Mouse (Mus musculus): ENCODE data around the gene Bcl11b. TPM values are rescaled to one million over a fixed set of nuclear protein-coding genes. Genes with fewer than 3 reads are reported as not detected.

The Bcl11b gene
- total RNA-seq, 1 experiment from 2014 or later = 7.3 TPM

- no peak for ATAC-seq (ENCODE audit: extremely low read depth, insufficient number of reproducible peaks, low FRiP score, poor library complexity, severe bottlenecking)
Observed at GRCm38 (mm10) chr12:107950667-107951179, 52.7 kb downstream of the Bcl11b start.

DNA sequence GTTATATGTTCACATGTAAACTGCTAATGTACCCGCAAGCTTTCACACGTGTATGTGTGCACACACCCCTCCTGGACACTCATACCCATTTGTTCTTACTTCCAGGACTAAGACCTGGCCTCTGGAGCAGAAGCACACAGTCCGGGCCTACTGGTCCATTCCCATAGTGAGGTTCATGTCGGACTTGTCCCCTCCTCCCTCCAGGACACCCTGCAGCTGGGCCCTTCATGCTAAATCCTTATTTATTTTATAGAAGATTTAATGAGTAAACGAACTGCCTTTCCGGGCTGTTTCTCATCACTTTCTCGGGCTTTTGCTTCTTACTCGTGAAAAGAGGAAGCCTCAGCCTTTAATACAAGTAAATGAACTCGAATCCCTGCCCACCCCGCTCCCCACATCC lies 54.0 kb downstream of the Bcl11b start:
- ATAC-seq (ENCODE audit: extremely low read depth, insufficient number of reproducible peaks, low FRiP score, poor library complexity, severe bottlenecking) = no peak

- no peak for ATAC-seq (ENCODE audit: extremely low read depth, insufficient number of reproducible peaks, low FRiP score, poor library complexity, severe bottlenecking)
Observed at GRCm38 (mm10) chr12:107942100-107942499, 61.3 kb downstream of the Bcl11b start.

- no peak for ATAC-seq (ENCODE audit: extremely low read depth, insufficient number of reproducible peaks, low FRiP score, poor library complexity, severe bottlenecking)
Observed at GRCm38 (mm10) chr12:107940774-107941173, 62.6 kb downstream of the Bcl11b start.

DNA sequence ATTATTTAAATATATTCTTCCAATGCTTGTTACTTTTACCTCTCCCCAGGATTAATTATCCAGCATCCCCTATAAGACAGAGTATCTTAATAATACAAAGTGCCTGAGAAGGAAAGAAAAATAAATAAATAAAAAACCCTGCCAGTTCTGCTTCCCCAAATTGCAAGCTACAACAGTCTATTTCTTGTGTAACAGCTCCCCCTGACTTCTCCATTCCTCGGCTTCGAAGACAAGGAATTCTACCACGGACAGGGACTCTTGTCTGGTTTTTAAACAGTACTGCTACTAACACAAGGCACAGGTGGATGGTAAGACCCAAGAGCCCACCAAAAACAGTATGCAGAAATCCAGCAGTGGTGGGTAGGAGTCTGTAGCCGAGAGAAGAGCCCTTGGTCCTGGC lies 64.2 kb downstream of the Bcl11b start:
- no peak for ATAC-seq (ENCODE audit: extremely low read depth, insufficient number of reproducible peaks, low FRiP score, poor library complexity, severe bottlenecking)

DNA sequence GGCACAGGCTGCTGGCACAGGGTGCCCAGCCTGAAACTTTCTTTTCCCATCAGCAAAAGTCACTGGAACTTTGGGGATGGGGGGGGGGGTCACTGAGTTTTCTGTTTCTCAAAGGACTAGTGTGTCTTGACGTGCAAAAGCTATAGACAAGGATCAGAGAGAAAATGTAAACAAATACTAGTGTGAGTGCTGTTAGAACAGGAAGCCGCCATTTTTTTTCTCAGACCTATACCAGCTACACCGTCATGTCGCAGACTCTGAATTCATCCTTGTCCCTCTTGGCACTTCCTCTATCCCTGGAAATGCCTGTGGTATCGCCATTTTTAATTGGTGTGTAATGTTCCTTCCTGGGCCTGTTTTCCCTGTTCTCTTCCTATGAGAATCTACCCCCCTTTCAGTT lies 66.4 kb downstream of the Bcl11b start:
- ATAC-seq (ENCODE audit: extremely low read depth, insufficient number of reproducible peaks, low FRiP score, poor library complexity, severe bottlenecking) = no peak

- ATAC-seq (ENCODE audit: extremely low read depth, insufficient number of reproducible peaks, low FRiP score, poor library complexity, severe bottlenecking) = no peak
Observed at GRCm38 (mm10) chr12:107936406-107936805, 67.0 kb downstream of the Bcl11b start.

DNA sequence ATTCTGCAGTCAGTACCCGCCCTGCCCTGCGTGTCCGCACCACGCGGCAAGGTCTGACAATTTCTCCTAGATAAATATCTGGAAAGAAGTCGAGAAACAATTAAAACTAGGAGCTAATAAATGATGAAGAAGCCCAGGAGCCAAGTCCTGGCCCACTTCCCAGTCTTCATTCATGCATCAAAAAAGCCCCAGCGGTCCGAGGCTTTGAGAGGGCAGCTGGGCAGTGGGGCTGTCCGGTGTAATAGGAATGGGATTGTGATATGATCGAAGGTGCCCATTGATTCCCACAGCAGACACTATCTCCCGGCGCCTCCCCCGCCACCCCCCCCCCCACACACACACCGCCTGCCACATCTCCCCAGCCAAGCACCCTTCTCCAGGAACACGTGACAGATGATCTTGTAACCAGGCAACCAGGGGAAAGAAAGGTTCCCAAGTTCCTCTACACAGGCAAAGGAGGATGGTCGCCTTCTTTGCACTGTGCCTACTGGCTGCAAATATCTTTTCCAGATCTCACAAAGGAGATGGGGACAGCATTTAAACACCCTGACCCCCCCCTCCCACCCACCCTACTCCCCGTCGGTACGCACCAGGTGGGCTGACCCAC lies 68.5 kb downstream of the Bcl11b start:
- ATAC-seq (ENCODE audit: extremely low read depth, insufficient number of reproducible peaks, low FRiP score, poor library complexity, severe bottlenecking) = no peak

- no peak for ATAC-seq (ENCODE audit: extremely low read depth, insufficient number of reproducible peaks, low FRiP score, poor library complexity, severe bottlenecking)
Observed at GRCm38 (mm10) chr12:107932140-107932539, 71.3 kb downstream of the Bcl11b start.

- no peak for ATAC-seq (ENCODE audit: extremely low read depth, insufficient number of reproducible peaks, low FRiP score, poor library complexity, severe bottlenecking)
Observed at GRCm38 (mm10) chr12:107931476-107931875, 71.9 kb downstream of the Bcl11b start.

DNA sequence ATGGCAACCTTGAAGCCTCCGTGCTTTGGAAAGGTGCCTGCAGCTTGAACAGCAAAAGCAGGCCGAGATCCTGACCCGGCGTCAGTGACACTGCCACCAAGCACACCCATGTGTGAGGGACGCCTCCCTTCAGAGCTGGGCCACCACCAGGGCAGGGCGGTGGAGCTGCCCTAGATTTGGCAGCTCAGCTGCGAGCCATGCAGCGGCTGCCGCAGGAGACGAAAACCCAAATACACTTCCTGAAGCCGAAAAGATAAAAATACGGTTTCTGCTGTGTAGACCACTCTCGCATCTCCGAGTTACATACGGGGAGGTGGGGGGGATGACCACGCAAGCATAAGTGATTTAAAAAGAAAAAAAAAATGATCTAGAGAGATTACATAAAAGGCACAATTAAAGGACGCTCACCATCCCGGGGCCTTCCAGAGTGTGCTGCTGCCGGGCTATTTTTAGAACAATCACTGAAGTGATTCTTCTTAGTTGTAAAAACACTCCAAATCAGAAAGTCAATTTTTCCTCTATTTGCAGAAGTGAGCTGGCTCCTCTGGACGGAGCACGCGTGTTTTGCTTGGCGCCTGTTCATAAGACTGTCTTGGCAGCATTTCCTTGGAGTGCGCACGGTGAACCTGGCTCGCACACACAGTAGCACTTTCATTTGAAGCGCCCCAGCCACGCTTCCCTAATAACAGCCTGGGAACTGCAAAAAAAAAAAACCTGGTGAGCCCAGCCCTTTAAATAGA lies 72.6 kb downstream of the Bcl11b start:
- ATAC-seq (ENCODE audit: extremely low read depth, insufficient number of reproducible peaks, low FRiP score, poor library complexity, severe bottlenecking) = no peak

DNA sequence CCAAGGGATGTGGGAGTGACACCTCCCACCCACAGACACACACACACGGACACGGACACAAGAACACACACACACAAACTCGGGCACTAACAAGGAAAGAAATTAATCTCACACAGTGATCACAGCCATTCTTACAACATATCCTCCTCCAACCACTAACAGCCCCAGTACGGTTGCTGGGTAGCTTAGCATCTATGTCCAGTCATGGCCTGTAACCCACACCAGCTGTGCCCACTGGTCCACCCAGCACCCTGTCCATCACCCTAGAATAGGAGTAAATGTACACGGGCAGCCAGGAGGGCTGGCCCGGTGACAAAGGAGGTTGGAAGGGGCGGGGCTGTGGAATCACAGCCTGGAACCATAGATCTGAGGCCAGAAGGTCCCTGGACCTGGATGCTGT lies 74.5 kb downstream of the Bcl11b start:
- ATAC-seq (ENCODE audit: extremely low read depth, insufficient number of reproducible peaks, low FRiP score, poor library complexity, severe bottlenecking) = no peak; the same call in 1 of the 2 replicates

GRCm38 (mm10) chr12:107928464-107928901 lies 74.9 kb downstream of the Bcl11b start:
- no peak for ATAC-seq (ENCODE audit: extremely low read depth, insufficient number of reproducible peaks, low FRiP score, poor library complexity, severe bottlenecking)

- ATAC-seq (ENCODE audit: extremely low read depth, insufficient number of reproducible peaks, low FRiP score, poor library complexity, severe bottlenecking) = no peak
Observed at GRCm38 (mm10) chr12:107927961-107928431, 75.4 kb downstream of the Bcl11b start.

GRCm38 (mm10) chr12:107926074-107926855 lies 77.1 kb downstream of the Bcl11b start:
- no peak for ATAC-seq (ENCODE audit: extremely low read depth, insufficient number of reproducible peaks, low FRiP score, poor library complexity, severe bottlenecking)

GRCm38 (mm10) chr12:107924696-107925095 lies 78.7 kb downstream of the Bcl11b start:
- no peak for ATAC-seq (ENCODE audit: extremely low read depth, insufficient number of reproducible peaks, low FRiP score, poor library complexity, severe bottlenecking)

- no peak for ATAC-seq (ENCODE audit: extremely low read depth, insufficient number of reproducible peaks, low FRiP score, poor library complexity, severe bottlenecking)
Observed at GRCm38 (mm10) chr12:107923963-107924362, 79.4 kb downstream of the Bcl11b start.

- ATAC-seq (ENCODE audit: extremely low read depth, insufficient number of reproducible peaks, low FRiP score, poor library complexity, severe bottlenecking) = no peak
Observed at GRCm38 (mm10) chr12:107922180-107922579, 81.2 kb downstream of the Bcl11b start.

DNA sequence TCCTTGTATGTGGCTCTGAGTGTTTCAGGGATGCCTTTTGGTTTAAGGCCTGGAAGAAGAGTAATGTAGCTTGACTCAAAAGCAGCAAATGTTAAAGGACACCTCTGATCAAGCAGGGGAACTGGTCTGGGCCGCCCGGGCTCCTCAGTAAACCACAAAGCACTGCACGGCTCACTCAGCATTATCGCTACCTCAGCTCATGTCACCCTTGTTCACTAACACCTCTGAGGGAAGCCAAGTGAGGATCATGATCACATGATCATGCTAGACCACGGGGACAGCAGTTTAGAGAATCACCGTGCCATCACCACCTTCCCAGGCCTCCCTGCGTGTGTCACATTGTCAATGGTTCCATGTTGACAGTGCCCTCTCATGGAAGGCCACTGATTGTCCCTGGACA lies 81.8 kb downstream of the Bcl11b start:
- no peak for ATAC-seq (ENCODE audit: extremely low read depth, insufficient number of reproducible peaks, low FRiP score, poor library complexity, severe bottlenecking)

All from neutrophil, adult 5-6 weeks (primary cell).